Mouse (Mus musculus): ENCODE data around the gene Zfp819.
"Not testable (repeated sequence)": the region's sequence is repeated elsewhere in the genome, so short reads cannot be mapped to it uniquely, and the experiment has no call there.

Zfp819 gene

GRCm38 (mm10) chr7:43637118-43637517 is 30.1 kb downstream of the Zfp819 start:
- ATAC-seq (ENCODE audit: insufficient number of reproducible peaks, low FRiP score, low TSS enrichment) = no peak

GRCm38 (mm10) chr7:43642587-43642986 is 35.6 kb downstream of the Zfp819 start:
- ATAC-seq (ENCODE audit: insufficient number of reproducible peaks, low FRiP score, low TSS enrichment) = no peak

DNA sequence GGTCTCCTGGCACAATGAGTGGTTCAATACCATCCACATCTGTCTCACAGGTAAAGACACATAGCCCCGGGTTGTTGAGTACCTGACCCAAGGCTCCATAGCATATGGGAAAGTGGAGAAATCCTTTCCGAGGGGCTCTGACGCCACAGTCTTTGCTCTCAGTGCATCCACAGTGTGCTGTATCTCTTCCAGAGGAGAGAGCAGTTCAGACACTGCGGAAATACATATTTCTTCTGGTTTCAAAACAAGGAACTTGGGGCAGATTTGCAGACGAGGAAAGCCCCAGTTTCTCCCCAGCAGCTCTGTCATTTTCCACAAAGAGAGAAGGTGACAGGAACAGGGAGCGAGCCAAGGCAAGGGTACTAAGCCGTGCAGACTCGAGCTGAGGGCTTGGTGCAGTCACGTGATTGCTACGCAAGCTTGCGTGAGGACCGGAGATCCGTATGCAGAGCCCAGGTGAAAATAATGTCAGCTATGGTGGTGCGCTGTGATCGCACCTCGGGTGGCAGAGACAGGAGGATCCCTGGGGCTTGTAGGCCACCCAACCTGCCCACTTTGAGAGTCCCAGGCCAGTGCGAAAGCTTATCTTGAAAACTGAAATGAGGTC is 36.2 kb downstream of the Zfp819 start:
- ATAC-seq (ENCODE audit: insufficient number of reproducible peaks, low FRiP score, low TSS enrichment) = no peak

GRCm38 (mm10) chr7:43652683-43653082 is 45.7 kb downstream of the Zfp819 start:
- no peak for ATAC-seq (ENCODE audit: insufficient number of reproducible peaks, low FRiP score, low TSS enrichment)

DNA sequence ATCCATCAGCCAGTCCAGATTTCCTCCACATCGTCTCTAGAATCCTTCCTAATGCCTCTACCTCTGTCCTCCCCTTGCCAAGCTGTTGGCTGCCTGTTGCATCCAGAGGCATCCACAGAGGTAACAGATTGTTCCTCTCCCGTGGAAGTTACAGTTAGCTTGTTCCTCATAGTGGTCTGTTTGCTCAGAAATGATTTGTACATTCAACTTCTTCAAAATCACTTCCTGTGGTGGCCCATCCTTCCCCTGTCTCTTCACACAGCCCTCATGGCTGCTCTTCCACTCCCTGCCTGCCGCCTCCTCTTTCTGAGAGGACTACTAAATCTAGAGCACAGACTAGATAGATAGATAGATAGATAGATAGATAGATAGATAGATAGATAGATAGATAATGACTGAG is 47.5 kb downstream of the Zfp819 start:
- no peak for ATAC-seq (ENCODE audit: insufficient number of reproducible peaks, low FRiP score, low TSS enrichment)

DNA sequence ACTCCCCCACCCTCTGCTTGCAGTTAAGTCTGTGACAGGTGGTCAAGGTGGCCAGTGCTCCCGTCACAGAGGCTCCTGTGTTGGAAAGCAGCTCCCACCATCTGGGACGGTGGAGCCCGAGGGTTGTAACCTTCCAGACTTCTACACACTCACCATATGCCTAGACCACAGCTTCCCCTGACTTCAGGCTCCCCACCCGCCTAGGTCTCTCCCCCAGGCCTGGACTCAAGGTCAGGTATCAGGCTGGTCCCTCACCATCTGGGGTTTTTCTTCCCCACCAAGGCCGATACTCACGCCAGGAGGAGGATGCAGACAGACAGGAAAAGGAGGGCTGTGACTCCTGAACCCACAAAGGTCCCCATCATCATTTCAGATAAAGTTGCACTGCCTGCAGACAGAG is 49.3 kb downstream of the Zfp819 start:
- no peak for ATAC-seq (ENCODE audit: insufficient number of reproducible peaks, low FRiP score, low TSS enrichment)

- ATAC-seq (ENCODE audit: insufficient number of reproducible peaks, low FRiP score, low TSS enrichment) = no peak
These were observed 53.0 kb downstream of the Zfp819 start, which contains the start of gene Siglece for GRCm38 (mm10) chr7:43660002-43660401. Gene Siglece (minus strand): TSS chr7:43660161.

- no peak for ATAC-seq (ENCODE audit: insufficient number of reproducible peaks, low FRiP score, low TSS enrichment)
These were observed 55.8 kb downstream of the Zfp819 start for GRCm38 (mm10) chr7:43662804-43663203.

DNA sequence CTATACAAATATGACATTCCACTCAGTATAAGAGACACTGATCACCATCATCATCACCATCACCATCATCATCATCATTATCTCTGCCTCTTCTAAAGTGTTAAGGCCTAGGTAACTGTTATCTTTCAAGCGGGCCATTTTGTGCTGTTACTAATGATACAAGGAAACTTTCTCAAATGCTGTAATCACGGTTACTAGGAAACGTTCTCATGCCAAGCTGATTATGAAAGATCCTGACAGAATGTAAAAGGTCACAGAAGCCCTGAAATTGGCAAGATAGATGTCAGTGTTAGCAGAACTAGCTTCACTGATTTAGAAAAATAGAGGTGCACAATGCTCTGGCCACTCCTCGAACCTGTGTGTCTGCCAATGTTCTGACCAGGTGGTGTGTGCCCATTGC is 60.3 kb downstream of the Zfp819 start:
- ATAC-seq (ENCODE audit: insufficient number of reproducible peaks, low FRiP score, low TSS enrichment) = not testable (repeated sequence)
